Mouse (Mus musculus) left cerebral cortex, adult 18-20 months (tissue): ENCODE data around the gene Slc11a2. TPM values are rescaled to one million over a fixed set of nuclear protein-coding genes. Genes with fewer than 3 reads are reported as not detected.
"Not testable (repeated sequence)": the region's sequence is repeated elsewhere in the genome, so short reads cannot be mapped to it uniquely, and the experiment has no call there.

Experiments used
- DNase-seq, 2 experiments: peaks; one replicate each; pipeline ENCODE4 v3.0.0; 2021 to 2022; ENCODE audit warnings: low spot score in 2 of 2, mixed read lengths in 1 of 2
- total RNA-seq, 2 experiments: library from RNA; stranded (reverse); gene quantifications; 2 replicates each; pipeline ENCODE4 v1.2.3; 2021

Gene Slc11a2
- total RNA-seq, 2 experiments from 2014 or later = 49.0 to 61.6 TPM

- no peak for DNase-seq
Observed at GRCm38 (mm10) chr15:100355876-100356275, 69.0 kb downstream of the Slc11a2 start.

- DNase-seq = not testable (repeated sequence)
Observed at GRCm38 (mm10) chr15:100353399-100353798, 71.5 kb downstream of the Slc11a2 start.

GRCm38 (mm10) chr15:100352711-100353250 is 72.1 kb downstream of the Slc11a2 start, which contains the start of the genes Methig1 and Mettl7a2:
Methig1 (plus strand) TSS chr15:100353149.
Mettl7a2 (plus strand) TSS chr15:100353200.
- no peak for DNase-seq

- DNase-seq = no peak
Observed at GRCm38 (mm10) chr15:100351501-100352060, 73.3 kb downstream of the Slc11a2 start.

GRCm38 (mm10) chr15:100349496-100349895 is 75.4 kb downstream of the Slc11a2 start:
- DNase-seq = no peak

GRCm38 (mm10) chr15:100346761-100347160 is 78.1 kb downstream of the Slc11a2 start:
- no peak for DNase-seq

- DNase-seq = no peak
Observed at GRCm38 (mm10) chr15:100345484-100345883, 79.4 kb downstream of the Slc11a2 start.

GRCm38 (mm10) chr15:100341314-100341980 is 83.4 kb downstream of the Slc11a2 start:
- not testable (repeated sequence) for DNase-seq

Other genes with a start within 250 kb of the Slc11a2 start
- gene Atf1, start 197.3 kb downstream of the Slc11a2 start, total RNA-seq = 10 to 100 TPM; 20.8 to 25.4 TPM
- gene Tmprss12, start 144.2 kb downstream of the Slc11a2 start, total RNA-seq = not detected
- gene Mettl7a1, start 120.9 kb downstream of the Slc11a2 start, total RNA-seq = 10 to 100 TPM; 32.2 to 35.0 TPM
- under 1 TPM in 1 of 2 experiments, not detected in 1; 0.35 TPM for gene Mettl7a3, start 90.1 kb downstream of the Slc11a2 start, total RNA-seq
- gene Methig1, start 71.9 kb downstream of the Slc11a2 start, total RNA-seq = not detected
- gene Mettl7a2, start 71.9 kb downstream of the Slc11a2 start, total RNA-seq = under 1 TPM; 0.65 to 0.84 TPM
- gene Higd1c, start 60.5 kb downstream of the Slc11a2 start, total RNA-seq = not detected
- gene Gm5475, start 2.9 kb downstream of the Slc11a2 start, total RNA-seq = not detected
- gene Letmd1, start 44.0 kb upstream of the Slc11a2 start, total RNA-seq = 10 to 100 TPM; 55.3 to 63.7 TPM
- 10 to 100 TPM; 33.6 to 36.0 TPM for gene Csrnp2, start 70.4 kb upstream of the Slc11a2 start, total RNA-seq
- 10 to 100 TPM; 25.4 to 31.6 TPM for gene Tfcp2, start 126.9 kb upstream of the Slc11a2 start, total RNA-seq
- gene Pou6f1, start 174.9 kb upstream of the Slc11a2 start, total RNA-seq = 100 to 1,000 TPM; 119 to 127 TPM
- gene Dazap2, start 190.3 kb upstream of the Slc11a2 start, total RNA-seq = 100 to 1,000 TPM; 114 to 119 TPM
- gene Smagp, start 211.9 kb upstream of the Slc11a2 start, total RNA-seq = 1 to 10 TPM; 1.2 to 1.9 TPM
- 1 to 10 TPM; 5.2 to 5.4 TPM for gene Bin2, start 244.5 kb upstream of the Slc11a2 start, total RNA-seq